ENCODE assay signal across 14 mouse cellular contexts in genomic region chr2:5725028-5725701, GRCm38 (mm10). TPM values are rescaled to one million over a fixed set of nuclear protein-coding genes. Genes with fewer than 3 reads are reported as not detected.
A peak's percentile ranks its signal among the peaks of the same experiment; 100 is the strongest.
DNase-seq lines count a peak whose midpoint lies in the region; ATAC-seq lines count a peak whose summit lies in the region.
"Had no signal": no experiment of that assay in that cellular context is flagged by ENCODE, and none has a peak within 500 bp of the region (broad histone marks: within the 10 kb centered on the region; RNA-seq: fewer than 3 reads in every experiment).

No protein-coding gene starts in this region.

- 20% methylated on average over 8 of the region's 8 CpGs for WGBS in midbrain, embryonic 11.5 days
- 20% methylated on average over 8 of the region's 8 CpGs for WGBS in midbrain, embryonic 10.5 days
- 8% methylated on average over 8 of the region's 8 CpGs for WGBS in forebrain, embryonic 13.5 days
- 6% methylated on average over 8 of the region's 8 CpGs for WGBS in limb, embryonic 11.5 days

- peak; percentile 88 for DNase-seq in midbrain, embryonic 11.5 days (ENCODE audit: low spot score, missing footprints)
- no peak for DNase-seq in midbrain, embryonic 10.5 days (ENCODE audit: low spot score)
- peak; percentile 29 for DNase-seq in limb, embryonic 11.5 days (ENCODE audit: low spot score)
- DNase-seq in retina, embryonic 14.5 days (ENCODE audit: low spot score): peak; percentile 66
- no peak for DNase-seq in cerebellum, postnatal 4 days (ENCODE audit: low spot score in 2 of 2)
- DNase-seq in lung, postnatal 25 days (ENCODE audit: low spot score): no peak
- DNase-seq in right cerebral cortex, postnatal 14 days: no peak
- DNase-seq: adrenal gland, postnatal 14 days; B cell, adult 2 months; kidney, adult 11 months; liver, embryonic 13.5 days had no signal

- no peaks in the 10 kb centered on the region for H3K36me3 ChIP-seq in midbrain, embryonic 11.5 days (ENCODE audit: control insufficient read depth, insufficient read depth, low read length)
- no peaks in the 10 kb centered on the region for H3K36me3 ChIP-seq in midbrain, embryonic 10.5 days
- H3K36me3 ChIP-seq in forebrain, embryonic 13.5 days (ENCODE audit: poor library complexity, severe bottlenecking): no peaks in the 10 kb centered on the region
- H3K36me3 ChIP-seq in limb, embryonic 11.5 days (ENCODE audit: control insufficient read depth, insufficient read depth, low read length): no peaks in the 10 kb centered on the region
- H3K36me3 ChIP-seq: heart, embryonic 15.5 days; liver, embryonic 13.5 days had no signal

- H3K4me2 ChIP-seq in midbrain, embryonic 11.5 days: no peak overlapping the region
- peak overlapping the region; percentile 18; the same call in 1 of the 2 replicates for H3K4me2 ChIP-seq in forebrain, embryonic 13.5 days
- no peak overlapping the region for H3K4me2 ChIP-seq in limb, embryonic 11.5 days (ENCODE audit: low read depth, severe bottlenecking)
- H3K4me2 ChIP-seq: heart, embryonic 15.5 days; liver, embryonic 13.5 days had no signal

- H3K27me3 ChIP-seq in midbrain, embryonic 11.5 days (ENCODE audit: control insufficient read depth, insufficient read depth, low read length): no peaks in the 10 kb centered on the region
- no peaks in the 10 kb centered on the region for H3K27me3 ChIP-seq in midbrain, embryonic 10.5 days (ENCODE audit: low read depth, poor library complexity, severe bottlenecking)
- H3K27me3 ChIP-seq in forebrain, embryonic 13.5 days: no peaks in the 10 kb centered on the region
- no peaks in the 10 kb centered on the region for H3K27me3 ChIP-seq in limb, embryonic 11.5 days (ENCODE audit: control insufficient read depth, insufficient read depth, low read length)
- H3K27me3 ChIP-seq: heart, embryonic 15.5 days; liver, embryonic 13.5 days had no signal

- H3K9me3 ChIP-seq in midbrain, embryonic 11.5 days (ENCODE audit: control insufficient read depth, low read length): no peaks in the 10 kb centered on the region
- no peaks in the 10 kb centered on the region for H3K9me3 ChIP-seq in midbrain, embryonic 10.5 days (replicated peaks)
- no peaks in the 10 kb centered on the region for H3K9me3 ChIP-seq in forebrain, embryonic 13.5 days (replicated peaks)
- no peaks in the 10 kb centered on the region for H3K9me3 ChIP-seq in limb, embryonic 11.5 days (ENCODE audit: control insufficient read depth, low read length)
- H3K9me3 ChIP-seq: heart, embryonic 15.5 days; liver, embryonic 13.5 days; megakaryocyte, embryonic 14.5 days had no signal

- no peak overlapping the region for H3K4me3 ChIP-seq in midbrain, embryonic 11.5 days (ENCODE audit: low read depth, low read length)
- no peak overlapping the region for H3K4me3 ChIP-seq in midbrain, embryonic 10.5 days
- H3K4me3 ChIP-seq in forebrain, embryonic 13.5 days: no peak overlapping the region
- H3K4me3 ChIP-seq in limb, embryonic 11.5 days (ENCODE audit: low read depth, low read length): no peak overlapping the region
- H3K4me3 ChIP-seq: heart, embryonic 15.5 days; liver, embryonic 13.5 days; megakaryocyte, embryonic 14.5 days had no signal

- peak overlapping the region; percentile 2; the same call in 1 of the 2 replicates for H3K27ac ChIP-seq in midbrain, embryonic 11.5 days (ENCODE audit: low read depth, low read length)
- H3K27ac ChIP-seq in midbrain, embryonic 10.5 days (replicated peaks): no peak overlapping the region
- H3K27ac ChIP-seq in forebrain, embryonic 13.5 days: no peak overlapping the region
- no peak overlapping the region for H3K27ac ChIP-seq in limb, embryonic 11.5 days (replicated peaks; ENCODE audit: low read depth, low read length)
- H3K27ac ChIP-seq: heart, embryonic 15.5 days; liver, embryonic 13.5 days had no signal

- H3K4me1 ChIP-seq in midbrain, embryonic 11.5 days (ENCODE audit: control insufficient read depth, insufficient read depth, low read length): peaks cover 2% of the 10 kb centered on the region; the same call in 1 of the 2 replicates
- peaks cover 27% of the 10 kb centered on the region for H3K4me1 ChIP-seq in midbrain, embryonic 10.5 days
- H3K4me1 ChIP-seq in forebrain, embryonic 13.5 days: peaks cover 23% of the 10 kb centered on the region
- H3K4me1 ChIP-seq in limb, embryonic 11.5 days (ENCODE audit: control insufficient read depth, insufficient read depth, low read length): peaks cover 5% of the 10 kb centered on the region; the same call in 1 of the 2 replicates
- H3K4me1 ChIP-seq: heart, embryonic 15.5 days; liver, embryonic 13.5 days had no signal

- ATAC-seq in midbrain, embryonic 11.5 days (ENCODE audit: low FRiP score): no peak
- peak; percentile 83 for ATAC-seq in forebrain, embryonic 13.5 days
- no peak for ATAC-seq in limb, embryonic 11.5 days (ENCODE audit: insufficient number of reproducible peaks, low FRiP score, low TSS enrichment, low read depth)

- no peak overlapping the region for H3K9ac ChIP-seq in midbrain, embryonic 11.5 days (ENCODE audit: low read length)
- H3K9ac ChIP-seq in forebrain, embryonic 13.5 days: no peak overlapping the region
- H3K9ac ChIP-seq in limb, embryonic 11.5 days (ENCODE audit: low read length): no peak overlapping the region
- H3K9ac ChIP-seq: heart, embryonic 15.5 days; liver, embryonic 13.5 days had no signal

RNA-seq across cellular contexts. Expression of gene Camk1d, which starts 10.8 kb away (rescaled TPM):
- polyA plus RNA-seq in midbrain, embryonic 11.5 days (2014; fragmentation: Nextera tagmentation; extraction: Ambion mirVana): 1.8 and 2.0 TPM in 2 replicates
- polyA plus RNA-seq in midbrain, embryonic 10.5 days (2016; fragmentation: Nextera tagmentation; extraction: Ambion mirVana): 1.4 and 1.5 TPM in 2 replicates
- polyA plus RNA-seq in forebrain, embryonic 13.5 days (2015; fragmentation: Nextera tagmentation; extraction: Ambion mirVana): 2.8 and 3.9 TPM in 2 replicates
- 0.92 and 1.2 TPM in 2 replicates for polyA plus RNA-seq in limb, embryonic 11.5 days (2014; fragmentation: Nextera tagmentation; extraction: Ambion mirVana)

Comparison
In these comparisons a context has a peak if more than half of its experiments do, and no peak if none do; other contexts are left out.
1. DNase-seq: peak in midbrain, embryonic 11.5 days (single experiment), limb, embryonic 11.5 days (single experiment) and retina, embryonic 14.5 days (single experiment); none in midbrain, embryonic 10.5 days (single experiment), cerebellum, postnatal 4 days (0 of 2), lung, postnatal 25 days (single experiment) and right cerebral cortex, postnatal 14 days (single experiment).